Mouse (Mus musculus) ovary, postnatal 14 days (tissue): ENCODE data around the gene Zhx3.

Experiments used
- DNase-seq: peaks from one replicate; pipeline ENCODE4 v3.0.0; 2022; ENCODE audit warnings: low spot score

Zhx3 gene

DNA sequence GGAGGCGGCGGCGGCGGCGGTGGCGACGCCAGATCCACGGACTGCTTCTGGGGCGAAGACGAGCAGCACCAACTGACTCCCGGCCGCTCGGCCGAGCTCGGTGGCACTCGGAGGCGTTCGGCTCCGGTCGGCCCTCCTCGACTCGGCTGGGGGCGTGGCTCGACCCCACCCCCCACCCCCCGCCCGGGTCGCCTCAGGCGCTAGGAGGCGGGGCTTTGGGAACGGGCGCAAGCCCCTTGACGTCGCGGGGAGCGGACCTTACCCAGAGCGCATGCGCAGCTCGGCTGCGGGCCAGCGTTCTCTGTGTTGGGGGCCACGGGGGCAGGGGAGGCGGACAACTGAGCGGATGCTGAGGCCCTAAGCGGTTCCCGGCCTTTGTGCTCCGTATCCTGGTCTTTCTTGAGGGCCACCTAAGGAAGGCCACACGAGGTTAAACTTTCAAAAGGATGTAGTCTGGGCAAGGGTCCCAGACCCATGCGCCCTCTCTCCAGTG, at the start of gene Zhx3:
TSS of gene Zhx3 (minus strand) at position 109 of the 493 bp plus-strand sequence.
- peak; percentile 86 for DNase-seq

DNA sequence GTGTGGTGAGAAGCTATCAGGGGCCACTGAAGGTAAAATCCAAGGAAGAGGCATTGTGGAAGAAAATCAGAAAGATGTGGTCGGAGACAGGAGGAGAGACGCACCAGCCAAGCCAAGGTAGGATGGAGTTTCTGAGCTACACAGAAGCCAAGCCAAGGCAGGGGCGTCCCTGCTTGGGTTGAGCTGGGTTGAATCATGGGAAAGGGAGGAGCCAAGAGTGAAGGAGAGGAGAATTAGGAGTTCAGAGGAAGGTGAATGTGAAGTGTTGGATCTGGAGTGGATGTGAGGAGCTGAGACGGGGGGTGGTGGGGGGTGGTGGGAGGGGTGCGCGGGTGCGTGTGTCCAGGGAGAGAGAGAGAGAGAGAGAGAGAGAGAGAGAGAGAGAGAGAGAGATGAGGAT, 48.5 kb upstream of the Zhx3 start:
- no peak for DNase-seq

GRCm38 (mm10) chr2:160918930-160919215, 46.1 kb upstream of the Zhx3 start:
- no peak for DNase-seq

GRCm38 (mm10) chr2:160918154-160918929, 45.5 kb upstream of the Zhx3 start:
- no peak for DNase-seq

DNA sequence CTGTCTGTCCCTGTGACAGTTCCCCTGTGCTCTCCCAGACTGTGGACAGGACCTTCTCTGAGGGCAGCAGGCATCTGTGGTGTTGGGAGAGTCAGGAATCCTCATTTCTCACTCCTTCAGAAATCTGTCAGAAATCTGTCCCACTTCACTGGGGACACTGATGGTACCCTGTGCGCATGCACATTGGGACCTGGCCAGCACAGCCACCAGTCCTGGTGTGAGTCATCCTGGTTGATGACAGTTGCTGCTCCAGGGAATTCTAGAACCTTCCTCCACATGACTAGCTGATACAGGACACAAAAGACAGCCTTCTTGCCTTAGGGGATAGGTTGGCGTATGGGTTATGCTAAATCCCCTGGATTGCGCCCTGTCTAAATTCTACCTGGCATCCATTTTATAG, 44.5 kb upstream of the Zhx3 start:
- DNase-seq, result no peak

DNA sequence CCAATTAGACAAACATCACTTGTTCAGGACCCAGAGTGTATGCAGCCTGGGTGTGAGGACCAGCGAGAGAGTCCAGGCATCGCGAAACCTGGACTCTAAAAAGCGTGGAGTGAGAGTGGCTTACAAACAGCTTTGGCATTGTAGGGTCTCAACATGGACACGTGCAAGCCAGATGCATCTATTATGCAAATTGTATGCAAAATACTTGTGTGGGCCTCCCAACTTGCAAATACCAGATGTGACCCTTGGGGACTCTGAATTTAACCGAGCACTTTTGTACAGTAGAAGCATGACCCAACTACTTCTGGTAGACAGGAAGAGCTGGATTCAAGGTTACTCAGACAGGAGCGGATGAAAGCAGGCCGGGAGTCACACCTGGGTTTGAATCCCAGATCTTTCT, 43.9 kb upstream of the Zhx3 start:
- DNase-seq, result no peak

GRCm38 (mm10) chr2:160915821-160916610, 43.2 kb upstream of the Zhx3 start:
- DNase-seq, result no peak

GRCm38 (mm10) chr2:160914656-160915055, 41.9 kb upstream of the Zhx3 start:
- DNase-seq, result no peak

- DNase-seq, result no peak
Observed at GRCm38 (mm10) chr2:160912231-160912671, 39.5 kb upstream of the Zhx3 start, which contains the start of gene Emilin3. Emilin3 (minus strand) TSS chr2:160912328.

GRCm38 (mm10) chr2:160911558-160912201, 38.9 kb upstream of the Zhx3 start:
- no peak for DNase-seq

- DNase-seq, result no peak
Observed at GRCm38 (mm10) chr2:160910633-160911032, 37.8 kb upstream of the Zhx3 start.

- no peak for DNase-seq
Observed at GRCm38 (mm10) chr2:160908607-160909006, 35.8 kb upstream of the Zhx3 start.

DNA sequence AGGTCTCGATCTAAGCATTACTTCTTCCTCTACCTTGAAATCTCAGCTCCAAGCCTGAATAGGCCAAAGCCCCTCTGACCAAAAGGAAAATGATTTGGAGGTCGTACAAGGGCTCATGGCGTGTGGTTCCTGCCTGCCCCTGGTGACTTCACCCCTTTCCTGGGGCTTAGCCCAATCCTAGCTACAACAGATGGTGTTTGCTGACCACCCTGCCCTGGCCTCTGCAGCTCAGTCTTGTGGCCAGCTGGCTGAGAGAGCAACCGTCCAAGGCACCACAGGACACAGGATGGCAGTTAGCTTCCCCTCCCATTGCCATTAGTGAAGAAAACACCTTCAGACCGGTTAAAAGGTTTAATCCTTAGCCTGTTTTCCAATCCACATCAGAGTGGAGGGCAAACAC, 33.3 kb upstream of the Zhx3 start:
- no peak for DNase-seq

- DNase-seq, result no peak
Observed at GRCm38 (mm10) chr2:160905301-160905700, 32.5 kb upstream of the Zhx3 start.

GRCm38 (mm10) chr2:160901656-160902412, 29.0 kb upstream of the Zhx3 start:
- DNase-seq, result no peak

GRCm38 (mm10) chr2:160891697-160892096, 18.9 kb upstream of the Zhx3 start:
- DNase-seq, result no peak

- no peak for DNase-seq
Observed at GRCm38 (mm10) chr2:160891045-160891444, 18.2 kb upstream of the Zhx3 start.

DNA sequence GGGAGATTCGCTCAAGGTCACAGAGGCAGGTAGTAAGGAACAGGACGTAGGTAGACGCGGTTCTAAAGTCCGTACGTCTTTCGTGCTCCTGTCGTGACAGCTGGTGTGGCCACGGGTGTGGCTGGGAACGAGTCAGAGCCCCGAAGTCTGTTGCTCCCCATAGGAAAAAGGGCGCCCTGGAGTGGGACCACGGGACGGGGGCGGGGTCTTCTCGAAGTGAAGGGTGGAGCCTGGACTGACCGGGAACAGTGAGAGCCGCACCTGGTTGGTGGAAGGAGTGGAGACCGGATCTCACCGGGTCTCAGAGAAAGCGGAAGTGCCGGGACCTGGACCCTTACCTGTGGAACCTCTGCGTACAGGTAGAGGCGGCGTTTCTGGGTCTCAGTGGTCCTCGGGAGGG, 15.1 kb upstream of the Zhx3 start:
- no peak for DNase-seq

DNA sequence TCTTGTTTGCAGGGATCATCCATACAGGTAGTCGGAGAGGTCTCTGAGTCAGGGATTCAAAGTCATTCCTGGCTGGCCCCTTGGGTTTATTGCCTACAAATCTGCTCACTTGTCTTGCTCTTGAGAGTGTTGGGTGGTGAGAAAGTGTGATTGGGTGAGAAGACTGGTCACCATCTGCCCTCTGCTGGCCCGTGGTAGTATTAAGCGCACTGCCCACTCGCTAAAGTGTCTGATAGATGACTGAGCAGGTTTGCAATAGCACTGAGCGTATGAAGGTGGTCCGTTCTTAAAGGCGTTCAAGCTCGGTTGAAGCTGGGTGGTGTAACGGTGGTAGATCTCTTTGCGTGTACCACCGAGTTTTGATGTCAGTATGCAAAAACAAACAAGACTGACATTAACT, 14.5 kb upstream of the Zhx3 start:
- DNase-seq, result peak; percentile 75

- no peak for DNase-seq
Observed at GRCm38 (mm10) chr2:160886221-160886620, 13.4 kb upstream of the Zhx3 start.

GRCm38 (mm10) chr2:160884830-160885229, 12.0 kb upstream of the Zhx3 start:
- DNase-seq, result no peak

DNA sequence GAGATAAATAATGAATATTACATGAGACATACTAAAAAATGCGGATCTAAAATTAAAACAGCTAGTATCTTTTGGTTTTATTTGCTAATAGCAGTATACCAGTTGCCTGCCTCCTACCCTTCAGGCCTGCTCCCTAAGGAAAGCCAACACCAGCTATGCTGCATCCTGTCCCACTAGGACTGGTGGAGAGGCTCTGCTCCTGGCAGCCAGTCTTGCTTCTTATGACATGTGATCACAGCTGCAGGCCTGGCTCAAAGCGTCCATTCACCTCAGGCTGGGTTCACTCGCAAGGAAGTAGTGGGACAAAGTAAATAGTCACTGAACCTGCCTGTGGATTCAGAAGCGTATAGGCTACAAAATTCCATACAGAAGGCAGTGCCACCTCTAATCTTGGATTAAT, 11.1 kb upstream of the Zhx3 start:
- no peak for DNase-seq
